Mouse (Mus musculus): Measurements from ENCODE around the gene Irf8. TPM values are rescaled to one million over a fixed set of nuclear protein-coding genes. Genes with fewer than 3 reads are reported as not detected.

The Irf8 gene
- polyA plus RNA-seq, 1 experiment from 2014 or later: 7.1 TPM

DNA sequence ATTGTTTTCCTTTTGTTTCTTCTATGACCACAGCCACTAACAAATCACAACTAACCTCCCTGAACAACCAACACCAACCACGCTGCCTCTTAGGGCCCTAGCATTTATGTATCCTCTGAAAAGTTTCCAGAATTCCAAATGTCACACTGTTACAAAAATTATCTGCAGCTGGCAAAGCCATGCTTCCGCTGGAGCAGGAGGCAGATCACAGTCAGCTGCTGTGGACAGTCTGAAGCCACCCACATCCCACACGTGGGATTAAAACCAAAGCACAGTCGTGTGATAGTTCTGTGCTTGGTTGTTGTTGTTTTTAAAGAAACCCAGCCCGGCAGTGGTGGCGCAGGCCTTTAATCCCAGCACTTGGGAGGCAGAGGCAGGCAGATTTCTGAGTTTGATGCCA is 37.1 kb upstream of the Irf8 start:
- Histone ChIP-seq H3K9ac (no peak overlapping the region), H3K4me1 (peaks cover 42% of the 10 kb centered on the region), H3K9me3 (peaks cover 6% of the 10 kb centered on the region; the same call in 1 of the 2 replicates), H3K27me3 (replicated peaks) (peaks cover 34% of the 10 kb centered on the region; the same call in 1 of the 2 replicates), H3K27ac (replicated peaks) (peak overlapping the region; percentile 71), H3K36me3 (no peaks in the 10 kb centered on the region), H3K4me3 (no peak overlapping the region), H3K4me2 (no peak overlapping the region)
- no peak for ATAC-seq (ENCODE audit: extremely low read depth, insufficient number of reproducible peaks, low FRiP score, low TSS enrichment)
- 53% methylated on average over 6 of the region's 6 CpGs for WGBS

- H3K27ac ChIP-seq (replicated peaks): peak overlapping the region; percentile 66
- H3K36me3 ChIP-seq: no peaks in the 10 kb centered on the region
Measured at GRCm38 (mm10) chr8:120699565-120699964, 36.6 kb upstream of the Irf8 start.

DNA sequence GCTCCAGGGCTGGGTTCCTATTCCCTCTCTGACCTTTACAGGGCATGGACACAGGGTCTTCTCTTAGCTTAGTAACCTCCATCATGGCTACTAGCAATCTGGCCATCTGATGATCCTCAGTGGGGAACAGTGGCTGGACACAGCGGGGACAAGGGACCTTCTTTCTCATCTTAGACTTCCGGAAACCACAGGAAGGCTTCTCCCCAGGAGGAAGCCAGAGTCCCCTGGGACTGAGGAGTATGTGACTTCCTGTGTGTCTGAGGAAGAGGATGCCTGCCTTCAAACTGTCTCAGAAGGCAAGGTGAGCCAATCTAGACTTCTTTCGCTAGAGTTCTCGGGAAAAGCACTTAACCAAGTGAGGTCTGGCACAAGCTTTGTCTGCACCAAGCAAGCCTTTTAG is 36.1 kb upstream of the Irf8 start:
- no peak overlapping the region for H3K9ac ChIP-seq
- no peak for ATAC-seq (ENCODE audit: extremely low read depth, insufficient number of reproducible peaks, low FRiP score, low TSS enrichment)
- 62% methylated on average over 4 of the region's 4 CpGs for WGBS
- peaks cover 36% of the 10 kb centered on the region for H3K4me1 ChIP-seq
- no peak overlapping the region for H3K4me3 ChIP-seq
- H3K9me3 ChIP-seq: peaks cover 6% of the 10 kb centered on the region; the same call in 1 of the 2 replicates
- no peak overlapping the region for H3K4me2 ChIP-seq
- peak overlapping the region; percentile 66 for H3K27ac ChIP-seq (replicated peaks)
- peaks cover 31% of the 10 kb centered on the region; the same call in 1 of the 2 replicates for H3K27me3 ChIP-seq (replicated peaks)
- no peaks in the 10 kb centered on the region for H3K36me3 ChIP-seq

More at GRCm38 (mm10) chr8:120699565-120699964, 36.6 kb upstream of the Irf8 start:
- ATAC-seq (ENCODE audit: extremely low read depth, insufficient number of reproducible peaks, low FRiP score, low TSS enrichment): no peak
- Histone ChIP-seq H3K4me1 (peaks cover 37% of the 10 kb centered on the region), H3K4me3 (no peak overlapping the region), H3K4me2 (no peak overlapping the region), H3K9me3 (peaks cover 6% of the 10 kb centered on the region; the same call in 1 of the 2 replicates), H3K27me3 (replicated peaks) (peaks cover 35% of the 10 kb centered on the region; the same call in 1 of the 2 replicates), H3K9ac (no peak overlapping the region)
- WGBS: 49% methylated on average over 2 of the region's 2 CpGs

- Histone ChIP-seq H3K27me3 (replicated peaks) (peaks cover 19% of the 10 kb centered on the region; the same call in 1 of the 2 replicates), H3K36me3 (no peaks in the 10 kb centered on the region), H3K27ac (replicated peaks) (no peak overlapping the region), H3K9me3 (peaks cover 6% of the 10 kb centered on the region; the same call in 1 of the 2 replicates), H3K4me2 (no peak overlapping the region), H3K4me3 (no peak overlapping the region), H3K4me1 (peaks cover 21% of the 10 kb centered on the region), H3K9ac (no peak overlapping the region)
- no peak for ATAC-seq (ENCODE audit: extremely low read depth, insufficient number of reproducible peaks, low FRiP score, low TSS enrichment)
- WGBS: 50% methylated on average over 19 of the region's 19 CpGs
Measured at GRCm38 (mm10) chr8:120701758-120702465, 34.2 kb upstream of the Irf8 start.

GRCm38 (mm10) chr8:120704203-120704602 is 32.0 kb upstream of the Irf8 start:
- Histone ChIP-seq H3K4me2 (no peak overlapping the region), H3K36me3 (no peaks in the 10 kb centered on the region), H3K27ac (replicated peaks) (no peak overlapping the region), H3K9me3 (no peaks in the 10 kb centered on the region), H3K9ac (no peak overlapping the region), H3K27me3 (replicated peaks) (peaks cover 19% of the 10 kb centered on the region; the same call in 1 of the 2 replicates), H3K4me3 (no peak overlapping the region), H3K4me1 (peaks cover 10% of the 10 kb centered on the region)
- WGBS: 76% methylated on average over 9 of the region's 9 CpGs
- no peak for ATAC-seq (ENCODE audit: extremely low read depth, insufficient number of reproducible peaks, low FRiP score, low TSS enrichment)

- H3K4me1 ChIP-seq: peaks cover 3% of the 10 kb centered on the region; the same call in 1 of the 2 replicates
- no peak overlapping the region for H3K9ac ChIP-seq
- H3K9me3 ChIP-seq: no peaks in the 10 kb centered on the region
- no peak overlapping the region for H3K27ac ChIP-seq (replicated peaks)
- ATAC-seq (ENCODE audit: extremely low read depth, insufficient number of reproducible peaks, low FRiP score, low TSS enrichment): no peak
- no peaks in the 10 kb centered on the region for H3K36me3 ChIP-seq
- H3K4me3 ChIP-seq: no peak overlapping the region
- WGBS: 79% methylated on average over 15 of the region's 15 CpGs
- no peak overlapping the region for H3K4me2 ChIP-seq
- peaks cover 19% of the 10 kb centered on the region; the same call in 1 of the 2 replicates for H3K27me3 ChIP-seq (replicated peaks)
Measured at GRCm38 (mm10) chr8:120705163-120705562, 31.0 kb upstream of the Irf8 start.

- Histone ChIP-seq H3K36me3 (no peaks in the 10 kb centered on the region), H3K4me2 (no peak overlapping the region), H3K4me1 (no peaks in the 10 kb centered on the region), H3K27ac (replicated peaks) (no peak overlapping the region), H3K9ac (no peak overlapping the region), H3K27me3 (replicated peaks) (peaks cover 19% of the 10 kb centered on the region; the same call in 1 of the 2 replicates), H3K4me3 (no peak overlapping the region), H3K9me3 (no peaks in the 10 kb centered on the region)
- ATAC-seq (ENCODE audit: extremely low read depth, insufficient number of reproducible peaks, low FRiP score, low TSS enrichment): no peak
- WGBS: 81% methylated on average over 3 of the region's 3 CpGs
Measured at GRCm38 (mm10) chr8:120706193-120706592, 30.0 kb upstream of the Irf8 start.

- Histone ChIP-seq H3K4me2 (no peak overlapping the region), H3K36me3 (no peaks in the 10 kb centered on the region), H3K9ac (no peak overlapping the region), H3K27ac (replicated peaks) (no peak overlapping the region), H3K4me1 (no peaks in the 10 kb centered on the region), H3K9me3 (no peaks in the 10 kb centered on the region), H3K4me3 (no peak overlapping the region), H3K27me3 (replicated peaks) (peaks cover under 1% of the 10 kb centered on the region; the same call in 1 of the 2 replicates)
- no peak for ATAC-seq (ENCODE audit: extremely low read depth, insufficient number of reproducible peaks, low FRiP score, low TSS enrichment)
- 63% methylated on average over 10 of the region's 10 CpGs for WGBS
Measured at GRCm38 (mm10) chr8:120709176-120709575, 27.0 kb upstream of the Irf8 start.

DNA sequence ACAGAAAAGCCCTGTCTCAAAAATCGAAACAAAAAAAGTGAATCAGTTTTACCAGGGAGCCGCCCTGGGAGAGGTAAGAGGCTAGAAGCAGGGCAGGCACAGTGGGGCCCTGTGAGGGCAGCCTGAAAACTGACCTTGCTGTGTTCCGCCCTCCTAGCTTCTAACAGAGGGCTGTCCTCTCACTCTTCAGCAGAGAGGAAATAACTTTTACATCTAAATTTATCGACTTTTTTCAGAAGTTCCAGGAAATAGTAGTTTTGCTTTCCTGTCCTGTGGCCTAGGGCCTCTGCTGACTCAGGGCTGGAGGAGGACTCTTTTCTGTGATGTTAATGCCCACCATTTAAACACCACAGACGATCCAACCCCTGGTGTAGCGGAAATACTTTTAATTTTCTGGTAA is 21.0 kb upstream of the Irf8 start:
- H3K9me3 ChIP-seq: no peaks in the 10 kb centered on the region
- H3K36me3 ChIP-seq: no peaks in the 10 kb centered on the region
- no peaks in the 10 kb centered on the region for H3K27me3 ChIP-seq (replicated peaks)
- peak overlapping the region; percentile 3; the same call in 1 of the 2 replicates for H3K27ac ChIP-seq (replicated peaks)
- peaks cover 11% of the 10 kb centered on the region for H3K4me1 ChIP-seq
- H3K9ac ChIP-seq: no peak overlapping the region
- H3K4me3 ChIP-seq: no peak overlapping the region
- WGBS: 64% methylated on average over 6 of the region's 6 CpGs
- H3K4me2 ChIP-seq: no peak overlapping the region
- ATAC-seq (ENCODE audit: extremely low read depth, insufficient number of reproducible peaks, low FRiP score, low TSS enrichment): no peak

GRCm38 (mm10) chr8:120715996-120716680 is 20.0 kb upstream of the Irf8 start:
- Histone ChIP-seq H3K27me3 (replicated peaks) (no peaks in the 10 kb centered on the region), H3K4me1 (peaks cover 11% of the 10 kb centered on the region), H3K36me3 (no peaks in the 10 kb centered on the region), H3K27ac (replicated peaks) (0 out of 2 replicates have a peak overlapping the region, but pooled peaks have one; percentile 3), H3K4me2 (no peak overlapping the region), H3K9me3 (no peaks in the 10 kb centered on the region), H3K4me3 (no peak overlapping the region), H3K9ac (no peak overlapping the region)
- ATAC-seq (ENCODE audit: extremely low read depth, insufficient number of reproducible peaks, low FRiP score, low TSS enrichment): no peak
- WGBS: 64% methylated on average over 15 of the region's 15 CpGs

- Histone ChIP-seq H3K4me2 (no peak overlapping the region), H3K27me3 (replicated peaks) (no peaks in the 10 kb centered on the region), H3K9me3 (peaks cover 8% of the 10 kb centered on the region), H3K9ac (no peak overlapping the region), H3K4me1 (peaks cover 11% of the 10 kb centered on the region), H3K27ac (replicated peaks) (no peak overlapping the region), H3K4me3 (no peak overlapping the region), H3K36me3 (no peaks in the 10 kb centered on the region)
- ATAC-seq (ENCODE audit: extremely low read depth, insufficient number of reproducible peaks, low FRiP score, low TSS enrichment): no peak
- 57% methylated on average over 19 of the region's 19 CpGs for WGBS
Measured at GRCm38 (mm10) chr8:120719586-120720236, 16.4 kb upstream of the Irf8 start.
